Mouse (Mus musculus) bone marrow macrophage, adult 2 months (primary cell): ENCODE data around the gene Dpysl4.

Experiments used
- CTCF ChIP-seq: IDR thresholded peaks from 2 replicates; pipeline ENCODE4 v1.5.1; 2012; ENCODE audit warnings: low read depth, mild to moderate bottlenecking, low read length, moderate library complexity
- POLR2A ChIP-seq: IDR thresholded peaks from 2 replicates; pipeline ENCODE4 v1.6.1; 2012; ENCODE audit warnings: mild to moderate bottlenecking, low read depth, low read length, borderline replicate concordance

DNA sequence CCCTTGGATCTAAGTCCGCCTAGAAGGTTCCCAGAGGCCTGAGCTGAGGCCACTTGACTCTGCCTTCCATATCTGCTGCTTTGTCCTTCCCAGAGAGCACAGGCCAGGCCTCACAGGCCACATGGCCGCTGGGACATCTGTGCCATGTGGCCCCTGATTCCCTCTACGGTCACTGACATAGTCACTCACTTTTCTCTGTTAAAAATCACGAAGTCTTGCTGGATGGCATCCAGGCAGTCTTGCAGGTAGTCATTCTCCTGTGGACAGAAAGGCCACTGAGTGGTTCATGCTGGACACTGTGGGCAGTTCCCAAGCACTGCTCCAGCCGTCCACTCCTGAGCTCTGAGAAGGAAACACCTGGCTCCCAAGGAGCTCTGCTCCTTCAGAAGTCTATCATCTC lies 19.3 kb downstream of the Dpysl4 start:
- TF ChIP-seq CTCF (no peak), POLR2A (no peak)
